Mouse (Mus musculus) effector memory CD4-positive, alpha-beta T cell, adult 5 months (primary cell): ENCODE results near the gene Calcb. TPM values are rescaled to one million over a fixed set of nuclear protein-coding genes. Genes with fewer than 3 reads are reported as not detected.

Source experiments
- polyA plus RNA-seq: library from polyadenylated mRNA; unstranded; fragments of 100-300 nt; shearing (Covaris generic); gene quantifications from one replicate; pipeline ENCODE4 v1.2.1, GENCODE M21; 2017

The Calcb gene
- not detected for polyA plus RNA-seq

GRCm38 (mm10) chr7:114718300-114718699 lies at the start of gene Calcb:
Gene Calcb, plus strand, starts transcription at chr7:114718643.

GRCm38 (mm10) chr7:114743022-114743780 lies 24.8 kb downstream of the Calcb start, which contains the start of gene Insc:
Gene Insc, plus strand, starts transcription at chr7:114743694.

Other genes starting within 250 kb of the Calcb start
- 1.5 TPM for gene Cyp2r1, start 155.7 kb upstream of the Calcb start, polyA plus RNA-seq
- gene Calca, start 82.3 kb upstream of the Calcb start, polyA plus RNA-seq = 18.2 TPM
- gene Insc, start 25.1 kb downstream of the Calcb start, polyA plus RNA-seq = not detected